Mouse (Mus musculus) brain, embryonic 14.5 days (tissue): ENCODE measurements around the gene Slc6a3.

ENCODE experiments used
- CTCF ChIP-seq: fragments of 200-500 bp; IDR thresholded peaks from 2 replicates; pipeline ENCODE4 v1.5.1; 2012; ENCODE audit warnings: inconsistent platforms, mild to moderate bottlenecking, moderate library complexity, borderline replicate concordance; ENCODE audit not compliant: insufficient read depth, insufficient read length; ENCODE audit errors: extremely low read depth
- POLR2A ChIP-seq: fragments of 200-500 bp; IDR thresholded peaks from 2 replicates; pipeline ENCODE4 v1.6.1; 2012; ENCODE audit warnings: mild to moderate bottlenecking, inconsistent platforms, borderline replicate concordance; ENCODE audit not compliant: poor library complexity, insufficient read depth, insufficient read length, severe bottlenecking; ENCODE audit errors: extremely low read depth

- TF ChIP-seq CTCF (no peak), POLR2A (no peak)
Observed at GRCm38 (mm10) chr13:73600217-73600616, 63.7 kb downstream of the Slc6a3 start.
